Mouse (Mus musculus) E14TG2a.4 (cell line): ENCODE results near the gene Hoxa10.

Experiments used
- CTCF ChIP-seq: conservative IDR thresholded peaks from 2 replicates; pipeline ENCODE4 v1.5.1; 2014; ENCODE audit warnings: low read length
- POU5F1 ChIP-seq: IDR thresholded peaks from 2 replicates; pipeline ENCODE4 v1.6.1; 2014; ENCODE audit warnings: low read length, borderline replicate concordance

- TF ChIP-seq CTCF = no peak
- TF ChIP-seq POU5F1 = no peak
Measured at GRCm38 (mm10) chr6:52214271-52214670, 26.4 kb downstream of the Hoxa10 start.
